Mouse (Mus musculus) lung, adult 18-20 months (tissue): Measurements from ENCODE around the gene Sphk2.
A peak's percentile ranks its signal among the peaks of the same experiment; 100 is the strongest.

Experiments used
- DNase-seq, 2 experiments: peaks; one replicate each; pipeline ENCODE4 v3.0.0; 2022; ENCODE audit warnings: mixed read lengths in 2 of 2

The Sphk2 gene

DNA sequence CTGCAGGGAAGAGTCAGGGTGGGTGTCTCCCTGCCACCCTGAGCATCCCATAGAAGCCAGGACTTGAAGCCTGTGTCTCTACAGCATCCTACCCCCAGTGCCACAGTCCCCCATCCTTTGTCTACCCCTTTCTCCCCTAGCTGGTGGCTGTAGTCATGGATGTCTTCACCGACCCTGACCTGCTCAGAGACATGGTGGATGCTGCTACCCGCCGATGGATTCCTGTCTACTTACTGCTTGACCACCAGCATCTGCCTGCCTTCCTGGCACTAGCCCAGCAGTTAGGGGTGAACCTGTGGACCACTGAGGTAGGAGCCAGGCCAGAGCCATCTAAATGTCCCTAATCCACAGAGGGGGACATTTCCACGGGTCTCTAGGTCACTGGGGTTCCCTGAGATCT is 5.5 kb upstream of the Sphk2 start:
- no peak for DNase-seq

DNA sequence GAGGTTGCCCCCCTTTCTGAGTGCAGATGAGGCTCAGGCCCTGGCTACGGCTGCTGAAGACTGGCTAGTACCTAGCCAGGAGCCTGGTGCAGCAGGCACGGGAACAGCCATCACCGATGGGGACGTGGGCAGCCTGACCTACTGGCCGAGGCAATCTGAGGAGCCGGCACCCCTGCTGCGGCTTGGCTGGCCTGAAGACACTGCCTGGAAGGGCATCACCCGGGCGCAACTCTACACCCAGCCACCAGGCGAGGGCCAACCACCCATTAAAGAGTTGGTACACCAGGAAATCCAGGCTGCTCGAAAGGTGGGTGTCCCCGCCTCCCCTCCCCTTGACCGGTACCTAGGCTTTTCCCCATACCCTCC is 4.5 kb upstream of the Sphk2 start:
- DNase-seq, result no peak

DNA sequence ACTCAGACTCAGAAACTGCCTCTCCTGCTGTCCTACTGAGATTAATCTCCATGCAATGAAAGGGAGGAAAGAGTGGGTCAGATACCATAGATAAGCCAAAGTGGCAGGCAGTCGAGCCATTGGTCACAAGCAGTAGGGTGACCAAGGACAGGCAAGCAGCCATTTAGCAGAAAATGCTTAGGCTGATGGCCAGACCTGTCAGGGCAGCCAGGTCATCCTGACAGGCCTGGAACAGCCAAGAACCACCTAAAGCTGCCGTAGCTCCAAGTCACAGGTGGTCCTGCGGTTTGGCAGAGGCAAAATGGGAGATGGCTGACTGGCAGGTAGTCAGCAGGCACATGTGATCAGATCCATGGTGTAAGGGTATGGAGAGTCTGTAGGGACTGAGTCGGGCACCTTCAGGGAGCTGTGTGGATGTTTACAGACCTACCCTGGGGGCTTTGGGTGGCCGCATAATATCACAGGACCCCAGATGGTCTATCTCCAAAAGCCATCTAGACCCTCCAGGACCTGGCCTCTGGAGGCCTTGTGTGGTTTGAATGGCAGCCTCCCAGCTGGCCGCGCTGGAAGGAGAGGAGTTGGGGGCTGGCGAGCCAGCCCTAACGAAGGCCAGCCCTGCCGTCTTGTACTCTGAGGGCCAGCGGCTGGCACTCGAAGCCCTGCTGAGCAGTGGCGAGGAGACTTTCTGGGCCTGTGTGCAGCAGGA is 4.0 kb upstream of the Sphk2 start:
- no peak for DNase-seq

DNA sequence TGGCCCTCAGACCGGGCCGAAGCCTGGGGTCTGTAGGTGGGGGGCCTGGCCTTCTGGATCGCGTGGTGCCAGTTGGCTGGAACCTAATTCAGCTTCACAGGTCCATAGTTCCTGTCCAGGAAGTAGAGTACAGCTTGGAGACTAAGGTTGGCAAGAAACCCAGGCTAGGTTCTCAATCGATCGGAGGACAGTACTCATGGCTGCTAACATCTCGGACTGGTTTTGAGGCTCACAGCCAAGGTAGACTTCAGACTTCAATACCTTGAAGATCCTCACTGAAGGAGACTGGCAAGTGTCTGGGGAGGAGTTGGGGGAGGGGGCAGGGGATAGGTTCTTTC is 3.4 kb upstream of the Sphk2 start:
- DNase-seq, result no peak

DNA sequence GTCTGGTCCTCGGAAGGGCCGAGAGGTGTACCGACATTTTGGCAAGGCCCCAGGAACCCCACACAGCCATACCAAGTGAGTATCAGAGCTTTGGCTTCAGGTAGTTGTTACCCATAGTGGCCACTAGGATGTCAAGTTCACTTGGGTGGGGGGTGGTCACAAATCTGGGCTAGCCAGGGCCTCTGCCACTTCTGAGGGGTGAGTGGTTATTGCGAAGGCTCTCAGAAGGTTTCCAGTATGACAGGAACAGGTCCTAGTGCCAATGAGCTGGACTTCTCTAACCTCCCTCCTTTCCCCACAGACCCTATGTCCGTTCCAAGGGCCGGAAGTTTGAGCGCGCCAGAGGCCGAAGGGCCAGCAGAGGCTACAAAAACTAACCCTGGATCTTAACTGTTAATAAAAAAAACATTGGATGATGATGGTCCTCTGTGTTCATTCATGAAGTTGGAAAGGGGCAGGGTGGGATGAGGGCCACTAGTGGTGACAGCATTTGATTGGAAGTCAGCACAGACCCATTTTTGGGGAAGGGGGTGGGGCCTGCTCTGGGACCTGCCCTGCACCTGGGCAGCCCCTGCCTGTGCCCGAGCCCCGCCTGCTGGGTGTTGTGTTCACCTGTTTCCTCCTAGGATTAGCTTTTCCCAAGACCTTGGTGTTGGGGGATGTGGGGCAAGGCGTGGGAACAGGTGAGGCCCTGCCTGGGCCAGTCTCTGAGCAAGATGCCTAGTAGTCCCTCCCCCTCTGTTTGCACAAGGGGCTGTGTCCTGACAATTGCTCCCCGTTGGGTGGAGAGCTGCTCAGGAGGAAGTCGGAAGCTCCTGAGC is 2.8 kb upstream of the Sphk2 start, which contains the start of gene Fam83e:
TSS of gene Fam83e (plus strand) at position 800 of the 821 bp plus-strand sequence.
- peak; percentile 54 to 79 for DNase-seq

DNA sequence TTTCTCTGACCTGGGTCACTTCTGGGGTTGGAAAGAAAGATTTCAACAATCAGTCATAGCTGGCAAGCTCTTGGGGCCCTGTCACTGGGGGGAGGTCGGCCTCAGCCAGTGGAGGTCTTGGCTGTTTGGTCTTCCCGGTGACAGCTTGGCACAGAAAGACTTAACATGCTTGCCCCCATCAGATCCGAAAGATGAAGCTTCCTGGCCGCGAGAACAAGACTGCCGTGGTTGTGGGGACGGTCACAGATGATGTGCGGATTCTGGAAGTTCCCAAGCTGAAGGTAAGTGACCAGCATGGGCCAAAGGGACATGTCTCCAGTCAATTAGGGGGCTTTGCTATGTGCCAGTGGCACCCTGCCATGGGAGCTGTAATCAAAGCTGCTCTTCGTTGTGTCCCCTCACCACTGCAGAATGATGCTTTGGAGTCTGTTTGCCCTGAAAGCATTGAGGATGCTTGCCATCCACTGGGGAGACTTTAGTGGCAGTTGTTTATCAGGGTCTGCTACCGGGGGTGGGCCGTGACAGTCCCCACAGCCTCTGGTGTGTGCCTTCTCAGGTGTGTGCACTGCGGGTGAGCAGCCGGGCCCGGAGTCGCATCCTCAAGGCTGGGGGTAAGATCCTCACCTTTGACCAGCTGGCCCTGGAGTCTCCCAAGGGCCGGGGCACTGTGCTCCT is 2.1 kb upstream of the Sphk2 start:
- no peak for DNase-seq

DNA sequence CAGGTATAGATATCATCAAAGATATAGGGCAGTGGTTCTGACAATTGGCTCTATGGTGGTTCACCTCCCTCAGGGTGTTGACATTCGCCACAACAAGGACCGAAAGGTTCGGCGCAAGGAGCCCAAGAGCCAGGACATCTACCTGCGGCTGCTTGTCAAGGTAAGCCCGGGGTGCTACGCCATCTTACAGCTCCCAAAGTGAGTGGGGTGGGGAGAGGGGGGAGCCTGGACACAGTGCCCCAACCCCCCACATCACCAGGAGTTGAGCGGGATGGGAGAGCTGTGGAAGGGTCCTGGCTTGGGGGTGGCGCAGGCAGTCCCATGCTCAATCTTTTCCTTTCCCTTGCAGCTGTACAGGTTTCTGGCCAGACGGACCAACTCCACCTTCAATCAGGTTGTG is 1.4 kb upstream of the Sphk2 start:
- no peak for DNase-seq

DNA sequence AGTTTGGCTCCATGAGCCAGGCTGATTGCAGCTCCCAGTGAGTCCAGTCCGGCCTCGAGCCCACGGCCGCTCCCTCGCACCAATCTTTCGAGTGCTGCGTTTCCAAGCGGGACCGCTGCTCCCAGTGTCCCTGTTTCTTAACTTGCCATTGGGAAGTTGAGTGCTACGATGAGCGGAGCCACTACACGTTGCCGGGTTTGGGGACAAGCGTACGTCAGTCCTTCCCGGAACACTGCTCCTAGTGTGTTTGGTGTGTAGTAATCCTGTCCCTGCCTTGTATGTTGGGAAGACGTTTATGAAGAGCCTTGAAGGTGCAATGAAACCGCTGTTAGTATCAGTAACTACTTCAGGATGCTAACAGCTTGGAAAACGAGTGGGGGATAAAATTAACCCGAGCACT is 529 bp upstream of the Sphk2 start:
- DNase-seq, result no peak

DNA sequence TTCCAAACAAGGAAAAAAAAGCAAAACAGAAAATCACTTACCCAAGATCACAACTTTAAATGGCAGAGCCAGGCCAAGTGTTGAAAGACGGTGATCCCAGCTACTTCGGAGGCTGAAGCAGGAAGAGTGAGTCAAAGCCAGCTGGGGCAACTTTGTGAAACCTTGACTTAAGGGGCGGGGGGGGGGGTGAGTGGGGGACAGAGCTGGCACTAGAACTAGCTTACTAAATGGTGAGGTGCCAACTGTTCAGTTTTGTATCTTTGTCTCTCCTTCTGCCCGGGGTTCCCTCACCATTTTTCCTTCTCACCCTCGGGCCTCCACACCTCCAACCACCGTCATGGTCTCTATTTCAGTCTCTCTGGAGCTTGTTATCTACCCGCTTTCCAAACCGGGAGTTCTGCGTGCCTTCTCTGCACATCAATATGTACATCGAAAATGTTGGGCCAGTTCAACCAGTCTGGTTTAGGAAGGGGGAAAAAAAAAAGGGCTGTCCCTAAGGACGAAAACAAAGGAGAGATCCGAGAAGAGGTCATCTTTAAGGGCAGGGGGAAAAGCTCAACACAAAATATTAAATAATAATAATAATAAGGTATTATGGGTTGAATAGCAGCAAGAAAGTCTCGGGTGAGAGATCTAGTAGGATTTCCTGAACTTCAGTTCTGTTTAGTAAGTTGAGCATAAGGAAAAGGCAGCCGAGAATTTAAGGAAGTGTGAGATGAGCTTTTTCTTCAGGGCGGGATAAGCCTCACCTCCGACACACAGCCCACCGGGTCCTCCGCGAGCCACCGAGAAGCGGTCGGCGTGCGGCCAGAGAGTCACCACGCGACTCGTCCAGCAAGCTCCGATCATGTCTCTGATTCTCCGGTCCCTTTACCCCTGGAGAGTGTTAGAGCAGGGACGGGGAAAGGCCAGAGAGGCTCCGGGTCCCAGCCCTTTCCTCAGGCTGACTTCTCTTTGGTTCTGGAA is 567 bp downstream of the Sphk2 start:
- DNase-seq, result no peak

DNA sequence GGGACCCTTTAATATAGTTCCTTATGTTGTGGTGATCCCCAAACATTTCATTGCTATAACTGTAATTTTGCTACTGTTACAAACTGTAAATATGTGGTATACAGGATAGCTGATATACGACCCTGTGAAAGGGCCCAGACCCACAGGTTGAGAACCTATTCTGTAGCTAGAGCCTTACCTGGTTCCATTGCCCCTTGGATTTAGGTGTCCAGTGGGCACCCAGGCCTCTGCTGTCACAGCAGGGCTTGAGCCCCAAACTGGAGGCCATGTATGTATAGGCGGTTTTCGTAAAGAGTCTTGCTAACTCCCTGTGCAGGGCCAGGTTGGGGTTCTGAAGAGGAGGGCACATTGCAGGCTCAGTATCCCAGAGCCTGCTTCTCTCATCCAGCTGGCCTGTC is 1.3 kb downstream of the Sphk2 start:
- no peak for DNase-seq

DNA sequence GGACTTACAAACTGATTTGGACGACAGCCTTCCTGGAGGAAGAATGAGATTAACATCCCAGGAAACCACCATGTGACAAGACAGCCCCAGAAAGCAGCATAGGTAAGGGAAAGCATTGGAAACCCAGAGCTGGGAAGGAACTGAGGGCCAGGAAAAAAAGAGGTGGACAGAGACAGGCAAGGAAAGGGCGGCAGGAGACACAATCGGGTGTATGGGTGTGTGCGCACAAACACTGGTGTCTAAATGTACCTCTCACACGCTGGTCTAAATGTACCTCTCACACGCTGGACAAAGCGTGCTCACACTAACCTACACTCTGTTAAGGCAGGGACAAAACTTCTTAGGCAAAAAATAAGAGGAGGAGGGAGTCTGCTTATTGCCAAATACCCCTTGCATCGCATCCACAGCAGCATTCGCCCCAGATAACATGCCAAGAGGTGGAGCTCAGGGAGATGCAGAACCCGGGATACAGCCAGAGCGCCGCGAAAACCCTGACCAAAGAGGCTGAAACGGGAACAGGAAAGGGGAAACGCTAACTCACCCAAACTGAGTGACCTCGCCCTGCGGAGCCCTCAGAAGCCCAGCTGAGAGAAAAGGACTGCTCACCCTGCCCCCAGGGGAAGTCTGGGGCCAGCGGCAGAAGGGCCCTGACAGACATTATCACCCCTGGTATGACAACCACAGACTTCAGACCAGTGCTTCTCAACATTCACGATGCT is 1.9 kb downstream of the Sphk2 start:
- DNase-seq, result peak in 1 of 2 experiments; percentile 38

DNA sequence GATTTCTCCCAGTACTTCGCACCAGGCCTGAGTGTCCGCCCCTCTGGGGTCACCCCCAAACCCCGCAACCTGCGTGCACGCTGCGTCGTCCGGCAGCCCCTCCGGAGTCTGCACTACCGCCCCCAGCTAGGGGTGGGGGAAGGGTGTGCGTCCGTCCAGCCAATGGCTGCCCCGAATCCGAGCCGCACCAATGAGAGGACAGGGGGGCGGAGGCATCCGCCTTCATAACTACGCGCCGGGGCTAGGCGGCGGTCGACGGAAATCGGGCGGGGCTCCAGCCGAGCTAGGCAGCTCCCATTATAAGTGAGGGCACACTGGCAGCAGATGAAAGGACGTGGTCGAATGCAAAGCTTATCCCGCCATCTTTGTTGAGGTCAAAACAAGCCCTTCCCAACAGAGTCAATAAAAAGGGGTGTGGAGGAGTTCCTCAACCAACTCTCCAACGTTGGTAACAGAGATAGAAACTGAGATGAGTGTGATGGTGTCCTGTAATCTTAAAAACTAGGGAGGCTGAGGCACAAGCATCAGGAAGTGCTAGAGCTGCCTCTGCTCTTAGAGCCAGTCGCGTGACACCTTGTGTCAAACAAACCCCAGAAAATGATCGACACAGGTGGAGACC is 2.6 kb downstream of the Sphk2 start, which contains the start of gene Rpl18:
TSS of gene Rpl18 (plus strand) at position 368 of the 619 bp plus-strand sequence.
- peak; percentile 99 for DNase-seq

DNA sequence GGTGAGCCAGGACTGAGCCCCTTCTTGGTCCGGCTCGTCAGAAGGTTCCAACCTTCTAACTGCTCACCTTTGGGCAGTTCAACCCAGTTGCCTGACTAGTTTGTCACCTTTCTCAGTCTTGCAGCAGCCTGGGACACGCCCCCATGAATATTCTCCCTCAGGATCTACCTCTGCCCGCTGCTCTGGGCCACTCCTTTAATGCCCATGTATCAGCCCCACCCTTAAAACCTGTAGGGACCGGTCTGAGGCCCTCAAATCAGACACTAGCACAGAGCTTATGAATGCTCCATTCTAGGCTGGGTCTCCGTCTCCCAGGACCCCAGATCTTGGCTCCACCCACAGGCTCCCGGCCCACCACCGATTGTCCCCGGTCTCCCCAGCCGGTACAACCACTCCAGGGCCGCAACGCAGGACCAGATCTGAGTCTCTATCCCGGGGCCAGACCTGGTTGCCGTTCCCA is 3.1 kb downstream of the Sphk2 start:
- peak; percentile 57 to 72 for DNase-seq

DNA sequence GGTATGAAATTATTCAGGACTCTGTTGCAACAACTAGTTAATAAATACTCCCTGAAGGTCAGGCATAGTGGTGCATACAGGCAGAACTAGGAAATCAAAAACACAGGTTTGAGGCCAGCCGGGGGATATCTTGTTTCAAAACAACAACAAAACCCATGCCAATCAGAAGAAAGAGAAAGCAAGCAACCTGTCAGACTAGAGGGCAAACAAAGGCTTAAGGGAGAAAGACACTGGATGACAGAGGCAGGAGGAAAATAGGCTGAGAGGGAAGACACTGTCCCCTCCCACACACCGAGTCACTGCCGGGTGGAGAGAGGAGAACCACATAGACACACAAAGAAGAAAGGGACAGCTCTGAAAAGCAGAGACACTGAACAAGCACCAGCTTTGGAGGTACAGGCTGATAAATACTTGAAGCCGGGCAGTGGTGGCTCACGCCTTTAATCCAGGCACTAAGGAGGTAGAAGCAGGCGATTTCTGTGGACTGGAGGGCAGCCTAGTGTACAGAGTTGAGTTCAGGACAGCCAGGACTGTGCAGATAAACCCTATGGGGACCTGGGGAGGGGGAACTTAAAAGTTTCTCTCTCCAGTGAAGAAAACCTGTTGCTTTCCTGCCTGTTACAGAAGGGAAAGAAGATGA is 3.8 kb downstream of the Sphk2 start:
- DNase-seq, result no peak

DNA sequence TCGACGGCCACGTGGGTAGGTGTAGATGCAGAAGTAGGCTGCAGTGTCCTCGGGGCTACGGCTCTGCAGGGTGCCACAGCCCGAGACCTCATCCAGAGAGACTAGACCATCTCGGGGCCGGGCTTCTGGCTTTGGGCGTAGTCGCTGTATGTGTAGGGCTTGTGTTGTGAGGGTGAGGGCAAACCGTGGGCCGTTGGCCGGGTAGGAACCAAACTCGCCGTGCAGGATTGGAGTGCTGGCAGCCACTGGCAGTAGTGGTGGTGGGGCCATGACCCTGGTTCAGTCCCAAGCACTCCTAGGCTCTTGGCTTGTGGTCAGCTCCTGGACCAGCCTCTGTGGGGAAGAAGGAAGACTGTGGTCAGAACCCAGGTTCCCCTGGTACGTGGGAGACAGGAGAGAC is 4.4 kb downstream of the Sphk2 start:
- DNase-seq, result no peak

DNA sequence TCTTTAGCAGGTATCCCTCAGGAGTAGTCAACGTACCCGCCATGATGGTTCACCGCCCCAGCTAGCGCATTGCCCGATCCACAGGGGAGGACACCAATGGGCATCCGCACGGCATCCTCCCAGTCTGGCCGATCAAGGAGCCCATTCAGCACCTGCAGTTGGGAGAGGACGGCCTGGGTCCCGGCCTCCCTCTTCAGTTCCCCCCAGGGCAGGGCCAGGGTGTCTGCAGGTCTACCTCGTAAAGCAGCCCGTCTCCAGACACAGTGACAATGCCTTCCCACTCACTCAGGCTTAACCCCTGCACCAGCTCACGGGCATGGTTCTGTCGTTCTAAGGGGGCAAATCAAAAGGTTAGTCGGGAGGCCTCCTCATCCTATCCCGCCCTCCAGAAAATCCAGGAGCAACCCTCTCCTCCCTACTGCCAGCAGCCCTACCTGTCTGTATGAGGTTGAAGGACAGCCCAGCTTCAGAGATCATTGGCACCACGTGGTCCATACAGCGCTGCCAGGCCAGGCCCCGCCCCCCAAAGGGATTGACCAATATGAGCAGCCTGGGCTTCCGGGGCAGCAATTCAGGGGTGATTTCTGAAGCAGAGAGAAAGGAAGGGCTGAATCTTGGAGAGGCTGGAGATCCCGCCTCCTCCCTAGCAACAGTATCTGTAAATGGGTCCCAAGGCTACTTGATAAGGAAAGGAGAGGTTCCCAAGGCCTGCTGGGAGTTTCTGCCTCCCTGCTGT is 5.6 kb downstream of the Sphk2 start:
- peak; percentile 87 to 91 for DNase-seq

DNA sequence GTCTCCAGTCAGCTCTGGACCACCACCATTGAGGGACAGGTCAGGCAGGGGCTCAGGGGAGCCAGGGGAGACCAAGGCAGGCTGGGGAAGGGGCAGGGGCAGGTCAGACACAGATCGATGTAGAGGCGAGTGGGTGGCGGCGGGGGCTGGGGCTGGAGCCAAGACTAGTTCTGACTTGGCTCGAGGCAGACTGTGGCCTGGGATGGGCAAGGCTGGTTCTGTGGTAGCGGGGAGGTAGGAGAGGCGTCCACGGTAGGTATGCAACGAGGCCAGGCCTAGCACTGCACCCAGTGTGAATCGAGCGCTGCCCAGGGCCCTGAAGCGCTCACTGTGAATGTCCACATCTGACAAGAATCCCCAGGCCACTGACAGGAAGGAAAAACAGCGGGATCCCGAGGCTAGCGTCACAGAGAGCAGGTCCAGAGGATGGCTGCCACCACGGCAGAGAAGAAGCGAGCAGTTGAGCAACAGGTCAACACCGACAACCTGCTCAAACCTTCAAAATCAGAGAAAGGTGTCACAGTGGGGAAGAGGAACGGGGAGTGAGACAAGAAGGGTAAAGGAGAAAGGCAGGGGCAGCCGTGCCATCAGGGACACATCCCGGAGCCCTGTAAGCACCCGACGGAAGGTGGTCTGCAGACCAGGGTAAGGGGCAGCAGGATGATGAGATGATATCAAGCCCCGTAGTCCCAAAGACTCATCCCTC is 6.3 kb downstream of the Sphk2 start:
- no peak for DNase-seq

DNA sequence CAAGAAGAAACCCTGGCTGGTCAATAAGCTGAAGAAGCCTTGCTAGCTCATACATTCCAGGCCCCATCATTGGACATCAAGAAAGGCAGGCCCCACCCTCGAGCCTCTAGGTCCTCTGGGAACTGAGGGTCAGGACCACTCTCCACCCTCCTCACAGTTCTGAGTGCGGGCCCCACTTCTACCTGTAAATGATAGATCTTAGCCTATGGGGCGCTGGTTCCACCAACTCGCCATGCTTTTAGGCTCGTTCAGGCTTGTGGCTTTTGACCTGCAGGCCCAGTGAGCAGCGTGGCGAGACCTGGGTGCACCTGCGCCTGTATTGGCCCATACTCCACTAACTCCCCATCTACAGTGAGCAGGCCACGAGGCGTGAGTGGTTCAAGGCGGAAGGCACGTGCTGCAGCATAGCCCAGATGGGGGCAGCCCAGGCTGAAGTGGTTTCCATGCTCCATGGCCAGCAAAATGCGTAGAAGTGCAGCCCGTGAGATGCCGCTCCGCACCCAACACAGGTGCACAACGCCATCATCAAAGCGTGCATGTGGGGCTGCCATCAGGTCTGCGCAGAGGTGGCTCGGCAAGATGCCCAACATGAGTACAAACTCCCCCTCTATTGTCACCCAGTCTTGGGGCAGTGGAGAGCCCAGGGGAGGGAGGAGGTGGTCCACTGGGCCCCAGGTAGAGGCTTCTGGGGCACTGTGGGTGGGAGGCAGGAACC is 7.2 kb downstream of the Sphk2 start:
- DNase-seq, result no peak
